Mouse (Mus musculus) lung, embryonic 14.5 days (tissue): ENCODE measurements around the gene Slc7a15. TPM values are rescaled to one million over a fixed set of nuclear protein-coding genes. Genes with fewer than 3 reads are reported as not detected.

Experiments
- ATAC-seq: fragments of 200-750 bp; cut with Nextera tagmentation; 2 replicates; pipeline ENCODE4 v1.8.0; 2017; ENCODE audit warnings: mild to moderate bottlenecking, moderate TSS enrichment, moderate library complexity; ENCODE audit not compliant: insufficient read depth
- DNase-seq: peaks from one replicate; pipeline ENCODE4 v3.0.0-alpha.2; 2015
- H3K27ac ChIP-seq: fragments of 300-500 bp; sonication (generic); 2 replicates; pipeline ENCODE4 v1.5.1; 2014; ENCODE audit warnings: low read depth, mild to moderate bottlenecking, moderate library complexity
- H3K27me3 ChIP-seq: fragments of 300-500 bp; sonication (generic); 2 replicates; pipeline ENCODE4 v1.6.1; 2014; ENCODE audit warnings: low read length, control low read depth; ENCODE audit not compliant: insufficient read depth
- H3K36me3 ChIP-seq: fragments of 300-500 bp; sonication (generic); 2 replicates; pipeline ENCODE4 v1.6.1; 2014; ENCODE audit warnings: control low read depth; ENCODE audit not compliant: insufficient read depth
- H3K4me1 ChIP-seq: fragments of 300-500 bp; sonication (generic); 2 replicates; pipeline ENCODE4 v1.6.1; 2014; ENCODE audit warnings: antibody characterized with exemption, control low read depth; ENCODE audit not compliant: insufficient read depth
- H3K4me2 ChIP-seq: fragments of 300-500 bp; sonication (generic); 2 replicates; pipeline ENCODE4 v1.6.1; 2014; ENCODE audit warnings: mild to moderate bottlenecking
- H3K4me3 ChIP-seq: fragments of 300-500 bp; sonication (generic); 2 replicates; pipeline ENCODE4 v1.5.1; 2014; ENCODE audit warnings: low read depth, low read length
- H3K9ac ChIP-seq: fragments of 300-500 bp; sonication (generic); 2 replicates; pipeline ENCODE4 v1.6.1; 2014
- H3K9me3 ChIP-seq: fragments of 300-500 bp; sonication (generic); 2 replicates; pipeline ENCODE4 v1.6.1; 2016; ENCODE audit warnings: low read depth, low read length, control low read depth
- CTCF ChIP-seq: IDR thresholded peaks from 2 replicates; pipeline ENCODE4 v1.5.1; 2016; ENCODE audit warnings: antibody characterized with exemption, low read depth
- WGBS: fragments of 180-500 bp; shearing (Covaris S2); extraction: QIAGEN DNeasy Blood & Tissue Kit; methylation state at CpG from one replicate; pipeline ENCODE4 v1.1.7; 2014; 5-methylcytosine and 5-hydroxymethylcytosine counted together
- polyA plus RNA-seq: library from polyadenylated mRNA; unstranded; fragments of >200 nt; fragmentation: Nextera tagmentation; extraction: Ambion mirVana; gene quantifications from 2 replicates; pipeline ENCODE4 v1.2.1, GENCODE M21; 2014

Gene Slc7a15
- polyA plus RNA-seq, 1 experiment from 2014 or later: not detected

GRCm38 (mm10) chr12:8489098-8489497 is 109.8 kb downstream of the Slc7a15 start:
- 19% methylated on average over 4 of the region's 4 CpGs for WGBS
- Histone ChIP-seq H3K27ac (0 out of 2 replicates have a peak overlapping the region, but pooled peaks have one; percentile 18), H3K9ac (no peak overlapping the region), H3K36me3 (no peaks in the 10 kb centered on the region), H3K4me2 (no peak overlapping the region), H3K9me3 (no peaks in the 10 kb centered on the region), H3K4me3 (no peak overlapping the region), H3K4me1 (peaks cover 20% of the 10 kb centered on the region), H3K27me3 (no peaks in the 10 kb centered on the region)
- peak; percentile 71 for ATAC-seq
- no peak for TF ChIP-seq CTCF
- peak; percentile 85 for DNase-seq

DNA sequence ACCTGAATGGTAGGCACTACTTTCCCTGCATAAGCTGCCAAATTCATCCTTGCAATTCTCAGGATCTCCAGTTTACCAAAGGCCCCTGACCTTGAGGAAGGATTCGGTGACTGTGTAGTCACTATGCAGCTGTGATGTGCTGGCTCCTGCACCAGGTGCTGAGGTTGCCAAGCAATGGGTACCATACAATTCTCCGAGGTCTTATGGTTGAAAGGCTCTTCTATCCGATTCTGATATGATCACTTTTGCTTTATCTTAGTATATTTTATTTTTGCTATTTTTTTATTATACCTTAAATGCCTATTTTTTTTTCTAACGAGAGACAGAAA is 110.2 kb downstream of the Slc7a15 start:
- ATAC-seq (no peak), DNase-seq (no peak)
- Histone ChIP-seq H3K27me3 (no peaks in the 10 kb centered on the region), H3K4me2 (no peak overlapping the region), H3K4me1 (peaks cover 20% of the 10 kb centered on the region), H3K36me3 (no peaks in the 10 kb centered on the region), H3K27ac (peak overlapping the region; percentile 58; the same call in 1 of the 2 replicates), H3K9ac (no peak overlapping the region), H3K9me3 (no peaks in the 10 kb centered on the region), H3K4me3 (no peak overlapping the region)
- WGBS: 74% methylated on average over 4 of the region's 4 CpGs
- no peak for TF ChIP-seq CTCF

- Histone ChIP-seq H3K4me3 (no peak overlapping the region), H3K27me3 (no peaks in the 10 kb centered on the region), H3K9ac (no peak overlapping the region), H3K36me3 (no peaks in the 10 kb centered on the region), H3K27ac (peak overlapping the region; percentile 58; the same call in 1 of the 2 replicates), H3K9me3 (no peaks in the 10 kb centered on the region), H3K4me1 (peaks cover 20% of the 10 kb centered on the region), H3K4me2 (no peak overlapping the region)
- no peak for TF ChIP-seq CTCF
- WGBS: 58% methylated on average over 5 of the region's 5 CpGs
- peak; percentile 57 for ATAC-seq
- DNase-seq: peak; percentile 77
These were observed 110.8 kb downstream of the Slc7a15 start for GRCm38 (mm10) chr12:8487959-8488651.

GRCm38 (mm10) chr12:8487281-8487680 is 111.6 kb downstream of the Slc7a15 start:
- Histone ChIP-seq H3K4me2 (no peak overlapping the region), H3K27ac (no peak overlapping the region), H3K9ac (no peak overlapping the region), H3K27me3 (no peaks in the 10 kb centered on the region), H3K9me3 (no peaks in the 10 kb centered on the region), H3K4me3 (no peak overlapping the region), H3K4me1 (peaks cover 20% of the 10 kb centered on the region), H3K36me3 (no peaks in the 10 kb centered on the region)
- DNase-seq (no peak), ATAC-seq (no peak)
- WGBS: 51% methylated on average over 1 of the region's 1 CpGs
- no peak for TF ChIP-seq CTCF

DNA sequence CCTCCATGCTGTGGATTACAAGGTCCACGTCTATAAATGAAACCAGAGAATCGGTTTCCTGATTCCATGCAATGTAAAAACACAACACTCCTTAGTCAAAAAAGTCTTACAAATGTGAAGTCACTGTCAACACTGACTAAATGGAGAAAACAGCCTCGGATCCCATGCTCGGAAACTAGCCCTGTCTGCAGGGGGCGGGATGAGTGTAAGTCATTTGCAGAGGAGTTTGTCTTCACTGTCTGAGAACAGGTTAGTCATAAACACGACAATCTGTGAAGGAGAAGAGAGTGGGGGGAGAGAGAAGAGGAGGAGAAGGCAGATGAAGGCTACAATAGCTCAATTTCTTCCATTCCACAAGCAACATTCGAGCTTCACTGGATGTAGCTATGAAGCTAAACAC is 113.6 kb downstream of the Slc7a15 start:
- H3K4me3 ChIP-seq: no peak overlapping the region
- H3K27ac ChIP-seq: no peak overlapping the region
- peaks cover 14% of the 10 kb centered on the region for H3K4me1 ChIP-seq
- WGBS: 75% methylated on average over 7 of the region's 7 CpGs
- H3K27me3 ChIP-seq: no peaks in the 10 kb centered on the region
- no peaks in the 10 kb centered on the region for H3K36me3 ChIP-seq
- H3K9ac ChIP-seq: no peak overlapping the region
- H3K9me3 ChIP-seq: no peaks in the 10 kb centered on the region
- DNase-seq: no peak
- no peak for ATAC-seq
- TF ChIP-seq CTCF: no peak
- no peak overlapping the region for H3K4me2 ChIP-seq

DNA sequence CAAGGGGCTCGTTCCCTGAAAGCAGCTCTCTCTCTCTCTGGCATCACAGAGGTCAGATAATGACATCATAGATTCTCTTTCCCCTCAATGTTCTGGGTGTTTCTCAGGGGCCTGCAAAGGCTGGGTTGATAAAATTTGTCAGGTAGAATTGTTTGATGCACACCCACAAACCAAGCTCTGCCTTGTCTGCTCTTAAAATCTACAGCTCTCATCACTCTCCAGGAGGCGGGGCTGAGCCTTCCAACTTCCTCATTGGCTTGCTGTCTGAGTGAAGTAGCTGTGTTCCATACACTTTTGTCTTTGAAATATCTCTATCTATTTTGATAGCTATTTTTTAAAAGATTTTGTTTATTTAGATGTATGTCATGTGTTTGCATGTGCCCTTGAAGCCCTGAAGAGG is 116.7 kb downstream of the Slc7a15 start:
- 70% methylated on average over 2 of the region's 2 CpGs for WGBS
- TF ChIP-seq CTCF: no peak
- H3K27me3 ChIP-seq: no peaks in the 10 kb centered on the region
- ATAC-seq: no peak
- no peak overlapping the region for H3K27ac ChIP-seq
- no peak overlapping the region for H3K4me3 ChIP-seq
- H3K4me1 ChIP-seq: no peaks in the 10 kb centered on the region
- no peaks in the 10 kb centered on the region for H3K36me3 ChIP-seq
- DNase-seq: no peak
- no peak overlapping the region for H3K4me2 ChIP-seq
- no peak overlapping the region for H3K9ac ChIP-seq
- H3K9me3 ChIP-seq: no peaks in the 10 kb centered on the region

Other genes with a start within 250 kb of the Slc7a15 start
- gene Rhob, start 99.1 kb downstream of the Slc7a15 start, polyA plus RNA-seq: 62.4 and 66.5 TPM in 2 replicates
- gene Pum2, start 75.1 kb upstream of the Slc7a15 start, polyA plus RNA-seq: 64.2 and 64.5 TPM in 2 replicates
- gene Sdc1, start 172.3 kb upstream of the Slc7a15 start, polyA plus RNA-seq: 101 TPM in 2 replicates